Mouse (Mus musculus): ENCODE measurements at regions not wholly inside any gene's neighbourhood (a gene's known extent, or its start where the extent isn't known, plus 50 kb on each side); places are given as distances from the start of the nearest gene placed in this dataset.

GRCm38 (mm10) chr1:76944046-76944445 is 570.8 kb downstream of the Epha4 start:
- no peak for TF ChIP-seq GATA1 (IDR thresholded peaks at IDR 0.05; ENCODE audit: borderline replicate concordance, low read length)
- no peak for TF ChIP-seq FLI1 (IDR thresholded peaks at IDR 0.05; ENCODE audit: low read length)
